Mouse (Mus musculus) cerebellum, adult 2 months (tissue): ENCODE measurements around the gene Med14.

Source experiments
- CTCF ChIP-seq: fragments of 200-500 bp; IDR thresholded peaks from 2 replicates; pipeline ENCODE4 v1.5.1; 2011; ENCODE audit warnings: low read depth, mild to moderate bottlenecking, control low read depth, low read length, moderate library complexity, borderline replicate concordance; ENCODE audit not compliant: insufficient read depth
- POLR2A ChIP-seq: fragments of 200-500 bp; IDR thresholded peaks from 2 replicates; pipeline ENCODE4 v1.6.1; 2011; ENCODE audit warnings: low read length, control low read depth, borderline replicate concordance; ENCODE audit not compliant: insufficient read depth

GRCm38 (mm10) chrX:12763127-12763834, 1.4 kb upstream of the Med14 start:
- TF ChIP-seq POLR2A (no peak), CTCF (no peak)
